9 mouse cellular contexts compared by ENCODE assay signal in genomic region chr15:79892995-79893823, GRCm38 (mm10). TPM values are rescaled to one million over a fixed set of nuclear protein-coding genes. Genes with fewer than 3 reads are reported as not detected.
DNase-seq lines count a peak whose midpoint lies in the region; ATAC-seq and TF ChIP-seq lines count a peak whose summit lies in the region.
"Had no signal": no experiment of that assay in that cellular context is flagged by ENCODE, and none has a peak within 500 bp of the region (broad histone marks: within the 10 kb centered on the region; RNA-seq: fewer than 3 reads in every experiment).

No protein-coding gene starts in this region.

- no peaks in the 10 kb centered on the region for H3K36me3 ChIP-seq in lung, embryonic 14.5 days (ENCODE audit: insufficient read depth)
- H3K36me3 ChIP-seq in embryonic facial prominence, embryonic 10.5 days (replicated peaks): no peaks in the 10 kb centered on the region
- no peaks in the 10 kb centered on the region for H3K36me3 ChIP-seq in limb, embryonic 10.5 days
- H3K36me3 ChIP-seq in small intestine, adult 2 months (ENCODE audit: control insufficient read depth, insufficient read depth, low read length): peaks cover 14% of the 10 kb centered on the region

- TF ChIP-seq POLR2A in small intestine, adult 2 months (IDR thresholded peaks at IDR 0.05; ENCODE audit: low read depth, low read length): no peak

- H3K9me3 ChIP-seq in lung, embryonic 14.5 days (ENCODE audit: low read depth, low read length): no peaks in the 10 kb centered on the region
- no peaks in the 10 kb centered on the region for H3K9me3 ChIP-seq in embryonic facial prominence, embryonic 10.5 days
- no peaks in the 10 kb centered on the region for H3K9me3 ChIP-seq in limb, embryonic 10.5 days (replicated peaks)

- H3K4me2 ChIP-seq in lung, embryonic 14.5 days: peak overlapping the region; percentile 69

- no peak for ATAC-seq in lung, embryonic 14.5 days (ENCODE audit: insufficient read depth)
- ATAC-seq in frontal cortex, adult (ENCODE audit: low TSS enrichment): no peak

- H3K4me1 ChIP-seq in lung, embryonic 14.5 days (ENCODE audit: insufficient read depth): no peaks in the 10 kb centered on the region
- H3K4me1 ChIP-seq in embryonic facial prominence, embryonic 10.5 days: peaks cover 30% of the 10 kb centered on the region
- H3K4me1 ChIP-seq in limb, embryonic 10.5 days: peaks cover 14% of the 10 kb centered on the region
- peaks cover 14% of the 10 kb centered on the region; the same call in 1 of the 2 replicates for H3K4me1 ChIP-seq in small intestine, adult 2 months (ENCODE audit: control insufficient read depth, insufficient read depth, insufficient read length, low read length)

- H3K4me3 ChIP-seq in lung, embryonic 14.5 days (ENCODE audit: low read depth, low read length): peak overlapping the region; percentile 40
- H3K4me3 ChIP-seq in embryonic facial prominence, embryonic 10.5 days: peak overlapping the region; percentile 56; the same call in 1 of the 2 replicates
- H3K4me3 ChIP-seq in limb, embryonic 10.5 days: peak overlapping the region; percentile 53
- H3K4me3 ChIP-seq in small intestine, adult 2 months (ENCODE audit: low read depth, low read length): peak overlapping the region; percentile 66

- H3K27ac ChIP-seq in lung, embryonic 14.5 days (ENCODE audit: low read depth): no peak overlapping the region
- 0 out of 2 replicates have a peak overlapping the region, but pooled peaks have one; percentile 75 for H3K27ac ChIP-seq in embryonic facial prominence, embryonic 10.5 days (replicated peaks)
- H3K27ac ChIP-seq in limb, embryonic 10.5 days: no peak overlapping the region
- H3K27ac ChIP-seq in small intestine, adult 2 months (ENCODE audit: insufficient read depth, low read depth, low read length): peak overlapping the region; percentile 85

- 74% methylated on average over 15 of the region's 15 CpGs for WGBS in lung, embryonic 14.5 days
- 67% methylated on average over 15 of the region's 15 CpGs for WGBS in embryonic facial prominence, embryonic 10.5 days
- WGBS in limb, embryonic 10.5 days: 67% methylated on average over 15 of the region's 15 CpGs
- WGBS in small intestine, adult 2 months: 31% methylated on average over 15 of the region's 15 CpGs

- no peak for TF ChIP-seq CTCF in lung, embryonic 14.5 days (IDR thresholded peaks at IDR 0.05; ENCODE audit: low read depth)
- no peak for TF ChIP-seq CTCF in small intestine, adult 2 months (IDR thresholded peaks at IDR 0.05; ENCODE audit: extremely low read depth, insufficient read length, insufficient replicate concordance, low read depth, low read length)

- DNase-seq in lung, embryonic 14.5 days: no peak
- no peak for DNase-seq in lung, postnatal 4 days
- no peak for DNase-seq in embryonic facial prominence, embryonic 10.5 days (ENCODE audit: low spot score)
- DNase-seq in limb, embryonic 10.5 days (ENCODE audit: low spot score): no peak
- DNase-seq in T-cell, adult 2 months (ENCODE audit: low spot score): no peak
- DNase-seq in left cerebral cortex, adult 9 months (ENCODE audit: low spot score in 2 of 2): no peak

- peak overlapping the region; percentile 49; the same call in 1 of the 2 replicates for H3K9ac ChIP-seq in lung, embryonic 14.5 days

- peaks cover 14% of the 10 kb centered on the region; the same call in 1 of the 2 replicates for H3K27me3 ChIP-seq in lung, embryonic 14.5 days (ENCODE audit: insufficient read depth, low read length)
- peaks cover 41% of the 10 kb centered on the region for H3K27me3 ChIP-seq in embryonic facial prominence, embryonic 10.5 days (replicated peaks; ENCODE audit: low read depth, poor library complexity, severe bottlenecking)
- H3K27me3 ChIP-seq in limb, embryonic 10.5 days (ENCODE audit: low read depth, poor library complexity, severe bottlenecking): peaks cover 55% of the 10 kb centered on the region
- no peaks in the 10 kb centered on the region for H3K27me3 ChIP-seq in small intestine, adult 2 months (ENCODE audit: control insufficient read depth, insufficient read depth, low read length)

RNA-seq across cellular contexts. Expression of gene Apobec3, which starts 1.8 kb away (rescaled TPM):
- 19.8 and 23.2 TPM in 2 replicates for polyA plus RNA-seq in lung, embryonic 14.5 days (2014; fragmentation: Nextera tagmentation; extraction: Ambion mirVana)
- 7.7 and 8.4 TPM in 2 replicates for polyA plus RNA-seq in embryonic facial prominence, embryonic 10.5 days (2016; fragmentation: Nextera tagmentation; extraction: Ambion mirVana)
- polyA plus RNA-seq in limb, embryonic 10.5 days (2016; fragmentation: Nextera tagmentation; extraction: Ambion mirVana): 5.9 and 9.4 TPM in 2 replicates
- polyA plus RNA-seq in small intestine, adult 2 months (2012; rRNA removed): 9.3 and 21.1 TPM in 2 replicates

RNA-seq across cellular contexts. Expression of gene Cbx6, which starts 58.7 kb away (rescaled TPM):
- 43.1 and 47.1 TPM in 2 replicates for polyA plus RNA-seq in lung, embryonic 14.5 days (2014; fragmentation: Nextera tagmentation; extraction: Ambion mirVana)
- 16.1 and 18.1 TPM in 2 replicates for polyA plus RNA-seq in embryonic facial prominence, embryonic 10.5 days (2016; fragmentation: Nextera tagmentation; extraction: Ambion mirVana)
- polyA plus RNA-seq in limb, embryonic 10.5 days (2016; fragmentation: Nextera tagmentation; extraction: Ambion mirVana): 15.5 and 18.2 TPM in 2 replicates
- 11.1 and 19.9 TPM in 2 replicates for polyA plus RNA-seq in small intestine, adult 2 months (2012; rRNA removed)

RNA-seq across cellular contexts. Expression of gene Npcd, which starts 59.2 kb away (rescaled TPM):
- polyA plus RNA-seq in lung, embryonic 14.5 days (2014; fragmentation: Nextera tagmentation; extraction: Ambion mirVana): not detected in 2 replicates
- polyA plus RNA-seq in embryonic facial prominence, embryonic 10.5 days (2016; fragmentation: Nextera tagmentation; extraction: Ambion mirVana): not detected in 2 replicates
- not detected in 2 replicates for polyA plus RNA-seq in limb, embryonic 10.5 days (2016; fragmentation: Nextera tagmentation; extraction: Ambion mirVana)
- polyA plus RNA-seq in small intestine, adult 2 months (2012; rRNA removed): 0.23 and 0.63 TPM in 2 replicates
- polyA plus RNA-seq: large intestine, adult 2 months had no signal

Comparison
In these comparisons a context has a peak if more than half of its experiments do, and no peak if none do; other contexts are left out.
1. H3K27ac ChIP-seq: peak in embryonic facial prominence, embryonic 10.5 days (single experiment) and small intestine, adult 2 months (single experiment); none in lung, embryonic 14.5 days (single experiment) and limb, embryonic 10.5 days (single experiment).
2. Peak in every context shown above with its lines, with median percentiles within 50 percentile points of each other: H3K4me3 ChIP-seq.